Mouse (Mus musculus): ENCODE data around the gene Ppil6.

Ppil6 gene

GRCm38 (mm10) chr10:41538986-41539385, 48.7 kb downstream of the Ppil6 start:
- no peak for TF ChIP-seq GATA4 (IDR thresholded peaks at IDR 0.05; ENCODE audit: insufficient replicate concordance, low read length)

GRCm38 (mm10) chr10:41542057-41542456, 51.8 kb downstream of the Ppil6 start:
- TF ChIP-seq GATA4 (IDR thresholded peaks at IDR 0.05; ENCODE audit: insufficient replicate concordance, low read length) = no peak

- TF ChIP-seq GATA4 (IDR thresholded peaks at IDR 0.05; ENCODE audit: insufficient replicate concordance, low read length) = no peak
Observed at GRCm38 (mm10) chr10:41543439-41543838, 53.2 kb downstream of the Ppil6 start.

GRCm38 (mm10) chr10:41543844-41544243, 53.6 kb downstream of the Ppil6 start:
- TF ChIP-seq GATA4 (IDR thresholded peaks at IDR 0.05; ENCODE audit: insufficient replicate concordance, low read length) = no peak

GRCm38 (mm10) chr10:41544481-41545190, 54.4 kb downstream of the Ppil6 start:
- no peak for TF ChIP-seq GATA4 (IDR thresholded peaks at IDR 0.05; ENCODE audit: insufficient replicate concordance, low read length)

- no peak for TF ChIP-seq GATA4 (IDR thresholded peaks at IDR 0.05; ENCODE audit: insufficient replicate concordance, low read length)
Observed at GRCm38 (mm10) chr10:41545224-41545755, 55.1 kb downstream of the Ppil6 start.

GRCm38 (mm10) chr10:41546396-41547165, 56.3 kb downstream of the Ppil6 start:
- TF ChIP-seq GATA4 (IDR thresholded peaks at IDR 0.05; ENCODE audit: insufficient replicate concordance, low read length) = no peak

- no peak for TF ChIP-seq GATA4 (IDR thresholded peaks at IDR 0.05; ENCODE audit: insufficient replicate concordance, low read length)
Observed at GRCm38 (mm10) chr10:41550711-41551110, 60.5 kb downstream of the Ppil6 start.

- no peak for TF ChIP-seq GATA4 (IDR thresholded peaks at IDR 0.05; ENCODE audit: insufficient replicate concordance, low read length)
Observed at GRCm38 (mm10) chr10:41552319-41552718, 62.1 kb downstream of the Ppil6 start.

GRCm38 (mm10) chr10:41552847-41553589, 62.8 kb downstream of the Ppil6 start:
- no peak for TF ChIP-seq GATA4 (IDR thresholded peaks at IDR 0.05; ENCODE audit: insufficient replicate concordance, low read length)

GRCm38 (mm10) chr10:41553711-41554110, 63.5 kb downstream of the Ppil6 start:
- TF ChIP-seq GATA4 (IDR thresholded peaks at IDR 0.05; ENCODE audit: insufficient replicate concordance, low read length) = no peak

- no peak for TF ChIP-seq GATA4 (IDR thresholded peaks at IDR 0.05; ENCODE audit: insufficient replicate concordance, low read length)
Observed at GRCm38 (mm10) chr10:41555081-41555480, 64.8 kb downstream of the Ppil6 start.

GRCm38 (mm10) chr10:41558401-41558800, 68.2 kb downstream of the Ppil6 start:
- TF ChIP-seq GATA4 (IDR thresholded peaks at IDR 0.05; ENCODE audit: insufficient replicate concordance, low read length) = no peak

GRCm38 (mm10) chr10:41561701-41562395, 71.6 kb downstream of the Ppil6 start:
- no peak for TF ChIP-seq GATA4 (IDR thresholded peaks at IDR 0.05; ENCODE audit: insufficient replicate concordance, low read length)
